Mouse (Mus musculus) ovary, postnatal 14 days (tissue): ENCODE results near the gene Gipc2.
A peak's percentile ranks its signal among the peaks of the same experiment; 100 is the strongest.

Experiments
- DNase-seq: peaks from one replicate; pipeline ENCODE4 v3.0.0; 2022; ENCODE audit warnings: low spot score

The Gipc2 gene

DNA sequence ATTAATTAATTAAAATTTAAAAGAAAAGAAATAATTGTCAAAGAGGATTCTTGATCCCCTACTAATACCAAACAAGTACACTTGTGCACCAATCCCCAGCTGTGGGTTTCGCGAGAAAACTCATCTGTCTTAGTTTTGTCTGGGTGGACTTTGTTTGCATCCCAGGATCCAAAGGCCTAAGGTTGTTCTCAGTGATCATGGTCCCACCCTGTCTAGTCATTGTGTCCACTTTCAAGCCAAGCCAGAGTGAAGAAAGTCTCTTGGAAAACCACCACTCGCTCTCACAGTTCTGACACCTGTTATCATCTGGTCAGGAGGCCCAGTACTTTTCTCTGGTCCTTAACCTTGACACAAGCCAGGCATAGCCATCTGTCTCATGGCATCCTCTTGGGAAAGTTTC is 48.1 kb downstream of the Gipc2 start:
- DNase-seq: no peak

DNA sequence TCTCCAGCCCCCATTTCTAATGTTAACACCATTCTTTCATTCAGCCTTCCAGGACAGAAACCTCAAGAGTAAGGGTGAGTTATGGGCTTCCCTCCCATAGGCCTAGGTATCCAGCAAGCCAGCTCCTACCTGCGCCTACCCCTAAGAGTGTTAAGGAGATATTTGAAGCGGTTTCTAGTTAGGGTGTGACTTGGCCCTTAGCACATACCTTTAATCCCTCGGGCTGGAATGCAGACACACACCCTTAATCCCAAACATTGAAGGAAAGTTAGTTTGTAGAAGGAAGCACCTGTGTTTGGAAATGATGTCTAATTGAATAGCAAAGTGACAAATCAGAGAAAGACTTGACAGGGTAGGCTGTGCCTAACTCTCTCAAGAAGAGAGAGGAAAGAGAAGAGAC is 49.9 kb downstream of the Gipc2 start:
- no peak for DNase-seq

GRCm38 (mm10) chr3:152114786-152115185 is 51.2 kb downstream of the Gipc2 start:
- DNase-seq: peak; percentile 70

DNA sequence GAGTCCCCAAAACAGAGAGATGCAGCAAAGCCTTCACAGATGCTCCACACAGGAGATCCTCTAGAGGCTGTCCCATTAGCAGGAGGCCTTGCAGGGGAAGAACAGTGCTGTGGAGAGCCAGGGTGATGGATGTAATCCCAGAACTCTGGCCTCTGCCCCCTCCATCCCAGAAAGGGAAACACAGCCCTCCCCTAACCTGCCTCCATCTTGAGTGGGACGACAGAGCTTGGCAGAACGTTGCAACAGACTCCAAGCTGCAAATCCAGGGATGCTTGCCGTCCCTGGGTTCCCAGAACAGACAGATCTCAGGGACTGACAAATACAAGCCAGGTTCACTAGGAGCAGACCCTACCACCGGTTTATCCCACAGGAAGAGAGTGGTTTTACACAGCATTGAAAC is 51.8 kb downstream of the Gipc2 start:
- no peak for DNase-seq

DNA sequence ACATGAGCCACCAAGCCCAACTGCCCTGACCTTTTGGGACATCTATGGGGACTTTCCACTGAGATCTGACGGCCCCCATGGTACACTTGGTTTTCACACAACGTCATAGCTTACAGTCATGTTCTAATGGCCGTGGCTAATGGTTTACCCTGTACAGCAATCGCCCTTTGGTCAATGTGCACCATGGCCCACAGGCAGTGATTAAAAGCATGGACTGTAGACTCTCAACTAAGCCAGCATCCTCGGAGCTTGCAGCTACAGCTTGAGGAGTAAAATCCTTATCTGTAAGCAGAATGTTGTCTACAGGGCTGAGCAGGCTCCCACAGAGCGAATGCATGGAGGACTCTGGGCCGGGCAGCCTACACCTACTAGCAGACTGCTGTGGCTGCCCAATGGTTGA is 52.5 kb downstream of the Gipc2 start:
- no peak for DNase-seq

GRCm38 (mm10) chr3:152112664-152113063 is 53.4 kb downstream of the Gipc2 start:
- no peak for DNase-seq

DNA sequence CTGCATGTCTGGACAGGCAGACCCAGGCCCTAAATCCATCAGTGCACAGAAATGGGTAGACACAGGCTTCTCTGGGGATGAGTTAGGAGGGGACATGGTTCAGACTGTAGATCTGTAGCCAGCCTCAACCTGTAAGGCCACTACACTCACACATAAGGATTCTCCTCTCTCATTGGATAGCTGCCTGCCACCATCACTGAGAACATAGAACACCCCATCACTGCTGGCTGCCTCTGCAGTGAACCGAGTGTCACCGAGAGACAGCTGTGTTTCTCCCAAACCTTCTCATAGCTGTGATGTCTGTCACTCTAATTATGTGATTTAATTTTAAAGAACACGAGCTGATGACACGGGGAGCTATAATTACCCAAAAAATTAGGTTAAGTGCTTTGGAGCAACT is 54.5 kb downstream of the Gipc2 start:
- DNase-seq: no peak

GRCm38 (mm10) chr3:152111081-152111480 is 54.9 kb downstream of the Gipc2 start:
- peak; percentile 70 for DNase-seq

DNA sequence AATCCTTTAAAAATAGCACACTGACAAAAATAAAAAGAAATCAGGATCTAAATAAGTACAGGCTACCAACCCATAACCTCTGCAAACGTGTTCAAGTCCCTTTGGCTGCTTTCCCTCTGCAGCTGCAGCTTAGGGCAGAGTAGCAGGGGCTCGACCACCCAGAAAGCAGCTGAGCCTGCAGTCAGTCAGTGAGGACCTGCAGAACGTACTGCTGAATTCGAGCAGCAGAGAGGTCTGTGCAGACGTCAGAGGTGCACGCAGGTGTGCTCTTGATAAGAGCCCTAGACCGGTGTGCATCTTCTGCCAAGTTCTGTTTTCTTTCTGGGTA is 56.8 kb downstream of the Gipc2 start:
- no peak for DNase-seq

DNA sequence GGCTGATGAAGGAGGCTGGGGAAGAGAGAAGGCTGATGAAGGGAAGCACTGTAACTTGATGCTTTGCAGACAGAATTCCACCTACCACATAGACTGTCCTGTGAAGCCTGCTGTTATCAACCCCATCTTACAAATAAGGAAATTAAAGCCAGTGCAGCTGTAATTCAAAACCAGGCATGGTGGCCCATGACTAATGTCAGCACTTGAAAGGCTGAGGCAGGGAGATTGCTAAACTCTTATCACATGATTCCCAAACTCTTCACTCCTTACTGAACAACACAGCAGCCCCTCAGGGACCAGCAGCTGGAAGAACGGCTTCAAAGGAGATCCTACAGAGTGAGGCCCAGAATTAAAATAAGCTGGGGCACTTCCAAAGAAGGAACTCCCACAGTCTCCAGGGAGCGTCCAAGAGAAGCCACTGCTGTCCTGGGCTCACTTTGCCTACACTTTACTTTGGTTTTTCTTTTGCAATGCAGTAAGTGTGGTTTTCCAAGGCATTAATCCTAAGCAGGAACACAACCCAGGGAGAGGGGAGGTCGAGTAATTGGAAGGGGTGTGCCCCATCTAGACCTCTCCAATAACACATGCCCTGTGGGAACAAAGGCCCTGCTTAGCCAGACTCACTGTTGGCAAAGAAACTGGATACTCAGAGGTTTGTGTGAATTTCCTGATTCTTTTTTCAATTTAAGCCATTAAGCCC is 57.3 kb downstream of the Gipc2 start:
- no peak for DNase-seq

GRCm38 (mm10) chr3:152108003-152108395 is 58.0 kb downstream of the Gipc2 start:
- DNase-seq: no peak

GRCm38 (mm10) chr3:152107149-152108002 is 58.7 kb downstream of the Gipc2 start:
- no peak for DNase-seq

- no peak for DNase-seq
These were observed 59.5 kb downstream of the Gipc2 start for GRCm38 (mm10) chr3:152106225-152107148.

DNA sequence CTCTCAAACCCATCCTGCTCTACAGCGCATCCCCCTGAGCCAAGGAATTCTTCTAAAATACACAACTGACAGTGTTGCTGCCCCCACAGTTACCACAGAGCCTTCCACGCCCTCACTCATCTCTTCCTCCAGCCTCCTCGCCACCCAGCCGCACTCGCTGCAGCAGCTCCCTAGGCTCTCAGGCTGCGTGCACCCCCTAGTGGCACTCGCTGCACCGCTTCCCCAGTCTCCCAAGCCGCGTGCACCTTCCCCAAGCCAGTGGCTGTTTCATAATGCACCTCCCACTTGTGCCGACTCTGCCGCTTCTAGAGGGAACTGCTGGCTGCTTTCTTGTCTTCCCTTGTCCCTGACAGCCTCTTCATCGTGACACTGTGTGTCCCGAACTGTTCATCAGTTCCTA is 60.7 kb downstream of the Gipc2 start:
- peak; percentile 43 for DNase-seq

GRCm38 (mm10) chr3:152103381-152103780 is 62.6 kb downstream of the Gipc2 start:
- DNase-seq: no peak

- DNase-seq: no peak
These were observed 64.6 kb downstream of the Gipc2 start for GRCm38 (mm10) chr3:152101459-152101858.

- no peak for DNase-seq
These were observed 65.8 kb downstream of the Gipc2 start for GRCm38 (mm10) chr3:152100119-152100818.

DNA sequence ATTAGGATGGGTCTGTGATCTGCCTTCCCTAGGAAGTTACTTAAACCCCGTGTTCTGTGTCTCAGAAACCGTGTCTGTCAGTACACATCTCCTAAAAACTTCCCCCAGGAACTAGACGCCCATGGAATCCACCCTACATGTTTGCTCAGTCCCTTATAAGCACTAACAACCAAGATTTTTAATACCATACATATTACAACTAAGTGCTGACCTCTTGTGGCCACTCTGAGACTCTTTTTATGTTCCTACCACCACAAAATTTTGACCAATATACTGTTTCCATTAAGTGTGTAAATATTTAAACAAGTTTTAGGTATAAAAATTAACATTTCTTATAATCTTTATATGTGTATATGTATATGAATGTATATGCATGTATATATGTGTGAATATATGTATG is 71.0 kb downstream of the Gipc2 start:
- no peak for DNase-seq

DNA sequence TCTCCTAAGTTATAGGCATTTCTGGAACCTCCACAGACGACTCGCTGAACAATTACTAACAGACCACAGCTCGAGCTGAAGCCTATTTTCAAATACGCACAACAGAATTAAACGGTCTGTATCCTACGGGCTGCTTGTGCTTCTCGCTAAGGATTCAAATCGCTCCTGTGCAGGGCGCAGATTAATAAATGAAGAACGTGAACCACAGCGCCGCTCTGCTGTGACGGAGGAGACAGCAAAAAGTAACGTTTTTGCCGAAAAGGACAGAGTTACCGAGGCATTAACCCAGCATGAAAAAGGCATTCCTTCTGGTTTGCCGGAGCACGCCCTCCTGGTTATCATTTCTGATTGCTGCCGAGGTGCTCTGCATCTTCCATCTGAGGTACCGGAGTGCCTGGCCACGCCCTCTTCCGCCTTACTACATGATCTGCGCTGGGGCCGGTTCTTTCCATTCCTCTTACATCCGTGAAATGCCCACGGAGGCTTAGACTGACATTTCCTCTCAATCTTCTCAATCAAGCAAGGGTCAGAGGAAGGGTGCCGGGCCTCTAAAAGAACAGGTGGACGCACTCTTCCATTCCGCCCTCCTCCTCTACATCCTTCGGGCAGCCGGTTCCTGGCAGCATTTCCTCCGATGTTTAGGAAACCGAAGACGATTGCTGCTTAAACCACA is 73.5 kb downstream of the Gipc2 start:
- DNase-seq: no peak

GRCm38 (mm10) chr3:152089178-152089577 is 76.9 kb downstream of the Gipc2 start:
- DNase-seq: peak; percentile 43

GRCm38 (mm10) chr3:152081381-152081780 is 84.6 kb downstream of the Gipc2 start:
- no peak for DNase-seq
